Mouse (Mus musculus) gastrocnemius, adult 18-20 months (tissue): Measurements from ENCODE around the gene Prss21. TPM values are rescaled to one million over a fixed set of nuclear protein-coding genes. Genes with fewer than 3 reads are reported as not detected.

Source experiments
- DNase-seq: peaks from one replicate; pipeline ENCODE4 v3.0.0; 2021; ENCODE audit warnings: low spot score
- long read RNA-seq, 2 experiments: library from polyadenylated mRNA; stranded (forward); transcript quantifications; one replicate each; pipeline ENCODE4 v2.0.0; 2021
- total RNA-seq, 2 experiments: library from RNA; stranded (reverse); gene quantifications; 2 replicates each; pipeline ENCODE4 v1.2.3; 2021

Prss21 gene
- total RNA-seq: not detected
- long read RNA-seq, experiment 1: 0 reads
- long read RNA-seq, experiment 2: 0 reads

- DNase-seq: no peak
These were observed at the start of gene Prss21 for GRCm38 (mm10) chr17:23867756-23868155. TSS of gene Prss21 (plus strand) at chr17:23868056.

GRCm38 (mm10) chr17:23818579-23818978 lies 49.3 kb upstream of the Prss21 start:
- DNase-seq: no peak

GRCm38 (mm10) chr17:23819235-23819634 lies 48.6 kb upstream of the Prss21 start:
- no peak for DNase-seq

GRCm38 (mm10) chr17:23820731-23821130 lies 47.1 kb upstream of the Prss21 start:
- no peak for DNase-seq

GRCm38 (mm10) chr17:23822094-23822493 lies 45.8 kb upstream of the Prss21 start:
- no peak for DNase-seq

- no peak for DNase-seq
These were observed 44.8 kb upstream of the Prss21 start for GRCm38 (mm10) chr17:23823018-23823417.

- no peak for DNase-seq
These were observed 44.2 kb upstream of the Prss21 start for GRCm38 (mm10) chr17:23823614-23824013.

- no peak for DNase-seq
These were observed 42.3 kb upstream of the Prss21 start for GRCm38 (mm10) chr17:23825591-23825990.

- peak; percentile 42 for DNase-seq
These were observed 39.4 kb upstream of the Prss21 start for GRCm38 (mm10) chr17:23828271-23829001.

GRCm38 (mm10) chr17:23829064-23829619 lies 38.7 kb upstream of the Prss21 start, which contains the start of gene Elob:
TSS of gene Elob (minus strand) at chr17:23829136.
- DNase-seq: peak; percentile 79

GRCm38 (mm10) chr17:23831201-23831600 lies 36.7 kb upstream of the Prss21 start:
- DNase-seq: no peak

- DNase-seq: no peak
These were observed 31.8 kb upstream of the Prss21 start, which contains the start of gene Prss33 for GRCm38 (mm10) chr17:23836006-23836575. TSS of gene Prss33 (minus strand) at chr17:23836056.

GRCm38 (mm10) chr17:23841145-23841544 lies 26.7 kb upstream of the Prss21 start:
- DNase-seq: peak; percentile 55

- DNase-seq: no peak
These were observed 24.6 kb upstream of the Prss21 start for GRCm38 (mm10) chr17:23843141-23843811.

GRCm38 (mm10) chr17:23843812-23844273 lies 24.0 kb upstream of the Prss21 start, which contains the start of the genes Prss32 and Prss41:
TSS of gene Prss32 (plus strand) at chr17:23843855.
TSS of gene Prss41 (minus strand) at chr17:23844172.
- DNase-seq: peak; percentile 63

- no peak for DNase-seq
These were observed 17.8 kb upstream of the Prss21 start for GRCm38 (mm10) chr17:23850028-23850427.

- DNase-seq: peak; percentile 62
These were observed 16.8 kb upstream of the Prss21 start for GRCm38 (mm10) chr17:23850853-23851749.

- peak; percentile 11 for DNase-seq
These were observed 14.6 kb upstream of the Prss21 start for GRCm38 (mm10) chr17:23853292-23853691.

- DNase-seq: no peak
These were observed 13.6 kb upstream of the Prss21 start for GRCm38 (mm10) chr17:23854229-23854765.

GRCm38 (mm10) chr17:23857193-23857592 lies 10.7 kb upstream of the Prss21 start:
- DNase-seq: no peak
